Mouse (Mus musculus): ENCODE results near the gene Nsun4. TPM values are rescaled to one million over a fixed set of nuclear protein-coding genes. Genes with fewer than 3 reads are reported as not detected.

Nsun4 gene
- polyA plus RNA-seq, 1 experiment from 2014 or later: 9.4 TPM

Other genes starting within 250 kb of the Nsun4 start
- gene Mob3c, start 225.8 kb downstream of the Nsun4 start, polyA plus RNA-seq (2015; fragmentation: Nextera tagmentation; extraction: Ambion mirVana): 6.7 TPM in 2 replicates
- gene Mknk1, start 214.7 kb downstream of the Nsun4 start, polyA plus RNA-seq (2015; fragmentation: Nextera tagmentation; extraction: Ambion mirVana): 32.1 and 40.2 TPM in 2 replicates
- gene Kncn, start 169.5 kb downstream of the Nsun4 start, polyA plus RNA-seq (2015; fragmentation: Nextera tagmentation; extraction: Ambion mirVana): not detected in 2 replicates
- gene 6430628N08Rik, start 163.2 kb downstream of the Nsun4 start, polyA plus RNA-seq (2015; fragmentation: Nextera tagmentation; extraction: Ambion mirVana): not detected in 2 replicates
- gene Dmbx1, start 114.0 kb downstream of the Nsun4 start, polyA plus RNA-seq (2015; fragmentation: Nextera tagmentation; extraction: Ambion mirVana): not detected in 2 replicates
- gene Faah, start 36.0 kb downstream of the Nsun4 start, polyA plus RNA-seq (2015; fragmentation: Nextera tagmentation; extraction: Ambion mirVana): 4.9 and 5.1 TPM in 2 replicates
- gene Uqcrh, start 21.2 kb upstream of the Nsun4 start, polyA plus RNA-seq (2015; fragmentation: Nextera tagmentation; extraction: Ambion mirVana): 366 and 368 TPM in 2 replicates
- gene Lrrc41, start 21.4 kb upstream of the Nsun4 start, polyA plus RNA-seq (2015; fragmentation: Nextera tagmentation; extraction: Ambion mirVana): 28.5 and 32.5 TPM in 2 replicates
- 33.8 and 39.0 TPM in 2 replicates for gene Rad54l, start 69.8 kb upstream of the Nsun4 start, polyA plus RNA-seq (2015; fragmentation: Nextera tagmentation; extraction: Ambion mirVana)
- 13.3 and 14.4 TPM in 2 replicates for gene Pomgnt1, start 70.0 kb upstream of the Nsun4 start, polyA plus RNA-seq (2015; fragmentation: Nextera tagmentation; extraction: Ambion mirVana)
- gene Lurap1, start 97.5 kb upstream of the Nsun4 start, polyA plus RNA-seq (2015; fragmentation: Nextera tagmentation; extraction: Ambion mirVana): 0.23 and 0.25 TPM in 2 replicates
- 0.09 TPM in 1 of 2 replicates, not detected in the other for gene Tspan1, start 113.7 kb upstream of the Nsun4 start, polyA plus RNA-seq (2015; fragmentation: Nextera tagmentation; extraction: Ambion mirVana)
- not detected in 2 replicates for gene 1700042G07Rik, start 119.5 kb upstream of the Nsun4 start, polyA plus RNA-seq (2015; fragmentation: Nextera tagmentation; extraction: Ambion mirVana)
- gene Gm49337, start 119.5 kb upstream of the Nsun4 start, polyA plus RNA-seq (2015; fragmentation: Nextera tagmentation; extraction: Ambion mirVana): not detected in 2 replicates
- 1.1 and 1.2 TPM in 2 replicates for gene Pik3r3, start 167.7 kb upstream of the Nsun4 start, polyA plus RNA-seq (2015; fragmentation: Nextera tagmentation; extraction: Ambion mirVana)

Measured in liver, embryonic 13.5 days (tissue).